Comparison of ENCODE assay signal across 26 mouse cellular contexts in the genomic region with DNA sequence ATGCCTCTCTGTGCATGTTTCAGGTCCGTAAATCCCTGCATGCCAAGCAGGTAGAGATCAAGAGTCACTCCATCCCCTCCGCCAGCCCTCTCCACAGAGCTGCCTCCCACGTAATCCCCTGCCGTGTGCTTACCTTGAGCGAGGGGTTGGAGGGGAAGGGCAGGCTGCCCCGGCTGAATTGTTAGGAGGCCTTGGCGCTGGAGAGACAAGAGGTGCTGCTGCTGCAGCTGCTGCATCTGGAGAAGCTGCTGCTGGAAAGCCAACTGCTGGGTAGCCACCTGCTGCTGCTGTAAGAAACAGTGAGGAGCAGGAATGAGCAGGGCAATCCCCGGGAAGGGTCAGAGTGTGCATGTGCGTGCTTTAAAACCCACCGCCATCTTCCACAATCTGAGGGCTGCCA.
DNase-seq lines count a peak whose midpoint lies in the region; ATAC-seq lines count a peak whose summit lies in the region.
"Had no signal": no experiment of that assay in that cellular context is flagged by ENCODE, and none has a peak within 500 bp of the region (broad histone marks: within the 10 kb centered on the region; RNA-seq: fewer than 3 reads in every experiment).

No protein-coding gene starts in this region.

- peak; percentile 52 for DNase-seq in forebrain, embryonic 11.5 days (ENCODE audit: low spot score)
- no peak for DNase-seq in midbrain, embryonic 10.5 days (ENCODE audit: low spot score)
- no peak for DNase-seq in urinary bladder, adult 18-20 months (ENCODE audit: low spot score in 2 of 2)
- DNase-seq: adrenal gland, postnatal 14 days; cerebellum, adult 11 months; cerebellum, adult 9-10 months; cerebellum, postnatal 36 days; gastrocnemius, postnatal 25 days; heart, adult 18-20 months; heart, postnatal 36 days; kidney, adult 11 months; kidney, postnatal 25 days; lung, postnatal 36 days; thymus, postnatal 4 days had no signal

- no peak overlapping the region for H3K27ac ChIP-seq in forebrain, embryonic 11.5 days (ENCODE audit: low read depth, low read length)
- H3K27ac ChIP-seq in forebrain, embryonic 15.5 days (replicated peaks): no peak overlapping the region
- H3K27ac ChIP-seq in midbrain, embryonic 10.5 days (replicated peaks): peak overlapping the region; percentile 55; the same call in 1 of the 2 replicates
- H3K27ac ChIP-seq in midbrain, embryonic 15.5 days: no peak overlapping the region
- 0 out of 2 replicates have a peak overlapping the region, but pooled peaks have one; percentile 30 for H3K27ac ChIP-seq in embryonic facial prominence, embryonic 12.5 days
- no peak overlapping the region for H3K27ac ChIP-seq in kidney, embryonic 16.5 days (ENCODE audit: low read length)
- H3K27ac ChIP-seq: embryonic facial prominence, embryonic 15.5 days; hindbrain, embryonic 14.5 days; lung, embryonic 15.5 days; midbrain, embryonic 12.5 days; neural tube, embryonic 13.5 days had no signal

- no peak for ATAC-seq in forebrain, embryonic 11.5 days (replicated peaks; ENCODE audit: low FRiP score)
- no peak for ATAC-seq in forebrain, embryonic 15.5 days (replicated peaks)
- no peak for ATAC-seq in midbrain, embryonic 15.5 days (replicated peaks)
- no peak for ATAC-seq in embryonic facial prominence, embryonic 12.5 days (ENCODE audit: insufficient number of reproducible peaks, insufficient read depth, low FRiP score, low TSS enrichment)
- ATAC-seq in kidney, embryonic 16.5 days (ENCODE audit: low FRiP score, low TSS enrichment): no peak
- ATAC-seq: inflammation-experienced regulatory T-cells, adult 6 months had no signal

- H3K4me2 ChIP-seq in forebrain, embryonic 11.5 days (ENCODE audit: low read depth, low read length, severe bottlenecking): no peak overlapping the region
- H3K4me2 ChIP-seq in forebrain, embryonic 15.5 days (replicated peaks): no peak overlapping the region
- H3K4me2 ChIP-seq in midbrain, embryonic 15.5 days: no peak overlapping the region
- no peak overlapping the region for H3K4me2 ChIP-seq in embryonic facial prominence, embryonic 12.5 days (replicated peaks)
- H3K4me2 ChIP-seq in kidney, embryonic 16.5 days (replicated peaks; ENCODE audit: low read depth, low read length): no peak overlapping the region
- H3K4me2 ChIP-seq: embryonic facial prominence, embryonic 15.5 days; heart, embryonic 11.5 days; hindbrain, embryonic 14.5 days; lung, embryonic 15.5 days; midbrain, embryonic 12.5 days; neural tube, embryonic 13.5 days had no signal

- H3K27me3 ChIP-seq in forebrain, embryonic 11.5 days (ENCODE audit: control insufficient read depth, insufficient read depth, low read length): peaks cover 2% of the 10 kb centered on the region
- no peaks in the 10 kb centered on the region for H3K27me3 ChIP-seq in forebrain, embryonic 15.5 days
- H3K27me3 ChIP-seq in midbrain, embryonic 10.5 days (ENCODE audit: low read depth, poor library complexity, severe bottlenecking): no peaks in the 10 kb centered on the region
- no peaks in the 10 kb centered on the region for H3K27me3 ChIP-seq in midbrain, embryonic 15.5 days (replicated peaks)
- no peaks in the 10 kb centered on the region for H3K27me3 ChIP-seq in embryonic facial prominence, embryonic 12.5 days
- no peaks in the 10 kb centered on the region for H3K27me3 ChIP-seq in kidney, embryonic 16.5 days (ENCODE audit: insufficient read depth, low read length)
- H3K27me3 ChIP-seq: lung, embryonic 15.5 days; midbrain, embryonic 12.5 days had no signal

- WGBS in forebrain, embryonic 11.5 days: 35% methylated on average over 10 of the region's 10 CpGs
- WGBS in forebrain, embryonic 15.5 days: 47% methylated on average over 10 of the region's 10 CpGs
- 39% methylated on average over 10 of the region's 10 CpGs for WGBS in midbrain, embryonic 10.5 days
- 26% methylated on average over 10 of the region's 10 CpGs for WGBS in midbrain, embryonic 15.5 days
- 47% methylated on average over 10 of the region's 10 CpGs for WGBS in embryonic facial prominence, embryonic 12.5 days
- WGBS in kidney, embryonic 16.5 days: 39% methylated on average over 8 of the region's 10 CpGs

- H3K9me3 ChIP-seq in forebrain, embryonic 11.5 days (ENCODE audit: control insufficient read depth, low read length): peaks cover 3% of the 10 kb centered on the region; the same call in 1 of the 2 replicates
- no peaks in the 10 kb centered on the region for H3K9me3 ChIP-seq in forebrain, embryonic 15.5 days
- peaks cover 6% of the 10 kb centered on the region; the same call in 1 of the 2 replicates for H3K9me3 ChIP-seq in midbrain, embryonic 10.5 days (replicated peaks)
- H3K9me3 ChIP-seq in midbrain, embryonic 15.5 days: no peaks in the 10 kb centered on the region
- H3K9me3 ChIP-seq in embryonic facial prominence, embryonic 12.5 days: peaks cover 3% of the 10 kb centered on the region; the same call in 1 of the 2 replicates
- H3K9me3 ChIP-seq in kidney, embryonic 16.5 days (ENCODE audit: low read length): peaks cover 6% of the 10 kb centered on the region
- H3K9me3 ChIP-seq: embryonic facial prominence, embryonic 15.5 days; G1E had no signal

- H3K4me3 ChIP-seq in forebrain, embryonic 11.5 days (ENCODE audit: low read depth, low read length): no peak overlapping the region
- H3K4me3 ChIP-seq in forebrain, embryonic 15.5 days: no peak overlapping the region
- no peak overlapping the region for H3K4me3 ChIP-seq in midbrain, embryonic 10.5 days
- no peak overlapping the region for H3K4me3 ChIP-seq in midbrain, embryonic 15.5 days
- no peak overlapping the region for H3K4me3 ChIP-seq in embryonic facial prominence, embryonic 12.5 days
- H3K4me3 ChIP-seq in kidney, embryonic 16.5 days (ENCODE audit: low read length): no peak overlapping the region
- H3K4me3 ChIP-seq: embryonic facial prominence, embryonic 15.5 days; lung, embryonic 15.5 days; midbrain, embryonic 12.5 days; neural tube, embryonic 13.5 days had no signal

- no peak overlapping the region for H3K9ac ChIP-seq in forebrain, embryonic 11.5 days (ENCODE audit: low read length)
- no peak overlapping the region for H3K9ac ChIP-seq in forebrain, embryonic 15.5 days (replicated peaks)
- H3K9ac ChIP-seq in midbrain, embryonic 15.5 days: no peak overlapping the region
- no peak overlapping the region for H3K9ac ChIP-seq in embryonic facial prominence, embryonic 12.5 days
- no peak overlapping the region for H3K9ac ChIP-seq in kidney, embryonic 16.5 days (replicated peaks; ENCODE audit: low read length)
- H3K9ac ChIP-seq: embryonic facial prominence, embryonic 15.5 days; hindbrain, embryonic 14.5 days; lung, embryonic 15.5 days; midbrain, embryonic 12.5 days; neural tube, embryonic 13.5 days had no signal

- peaks cover 22% of the 10 kb centered on the region for H3K4me1 ChIP-seq in forebrain, embryonic 11.5 days (replicated peaks; ENCODE audit: control insufficient read depth, insufficient read depth, low read length)
- peaks cover 23% of the 10 kb centered on the region for H3K4me1 ChIP-seq in forebrain, embryonic 15.5 days
- peaks cover 65% of the 10 kb centered on the region for H3K4me1 ChIP-seq in midbrain, embryonic 10.5 days
- peaks cover 44% of the 10 kb centered on the region for H3K4me1 ChIP-seq in midbrain, embryonic 15.5 days
- H3K4me1 ChIP-seq in embryonic facial prominence, embryonic 12.5 days: peaks cover 30% of the 10 kb centered on the region
- peaks cover 33% of the 10 kb centered on the region for H3K4me1 ChIP-seq in kidney, embryonic 16.5 days (ENCODE audit: insufficient read depth, low read length)

- peaks cover 5% of the 10 kb centered on the region; the same call in 1 of the 2 replicates for H3K36me3 ChIP-seq in forebrain, embryonic 11.5 days (ENCODE audit: control insufficient read depth, insufficient read depth, low read length)
- peaks cover 7% of the 10 kb centered on the region; the same call in 1 of the 2 replicates for H3K36me3 ChIP-seq in forebrain, embryonic 15.5 days
- peaks cover 54% of the 10 kb centered on the region for H3K36me3 ChIP-seq in midbrain, embryonic 10.5 days
- no peaks in the 10 kb centered on the region for H3K36me3 ChIP-seq in midbrain, embryonic 15.5 days (replicated peaks)
- H3K36me3 ChIP-seq in embryonic facial prominence, embryonic 12.5 days: peaks cover 51% of the 10 kb centered on the region
- H3K36me3 ChIP-seq in kidney, embryonic 16.5 days (ENCODE audit: insufficient read depth, low read length): peaks cover 18% of the 10 kb centered on the region

Comparison
In these comparisons a context has a peak if more than half of its experiments do, and no peak if none do; other contexts are left out.
1. H3K27ac ChIP-seq: peak in midbrain, embryonic 10.5 days (single experiment) and embryonic facial prominence, embryonic 12.5 days (single experiment); none in forebrain, embryonic 11.5 days (single experiment), forebrain, embryonic 15.5 days (single experiment), midbrain, embryonic 15.5 days (single experiment) and kidney, embryonic 16.5 days (single experiment).